Mouse (Mus musculus) forebrain, embryonic 11.5 days (tissue): Measurements from ENCODE around the gene Slc25a51. TPM values are rescaled to one million over a fixed set of nuclear protein-coding genes. Genes with fewer than 3 reads are reported as not detected.
"Not testable (repeated sequence)": the region's sequence is repeated elsewhere in the genome, so short reads cannot be mapped to it uniquely, and the experiment has no call there.

Source experiments
- ATAC-seq: fragments of 200-750 bp; cut with Nextera tagmentation; replicated peaks from 2 replicates; pipeline ENCODE4 v1.8.0; 2017; ENCODE audit warnings: moderate TSS enrichment; ENCODE audit not compliant: low FRiP score
- DNase-seq: peaks from one replicate; pipeline ENCODE4 v3.0.0-alpha.2; 2017; ENCODE audit warnings: low spot score
- H3K27ac ChIP-seq: fragments of 300-500 bp; sonication (generic); 2 replicates; pipeline ENCODE4 v1.5.1; 2014; ENCODE audit warnings: low read depth, low read length
- H3K27me3 ChIP-seq: fragments of 300-500 bp; sonication (generic); 2 replicates; pipeline ENCODE4 v1.6.1; 2014; ENCODE audit warnings: mild to moderate bottlenecking, low read length, mixed read lengths; ENCODE audit not compliant: control insufficient read depth, insufficient read depth
- H3K36me3 ChIP-seq: fragments of 300-500 bp; sonication (generic); 2 replicates; pipeline ENCODE4 v1.6.1; 2014; ENCODE audit warnings: mild to moderate bottlenecking, low read length, moderate library complexity, mixed read lengths; ENCODE audit not compliant: control insufficient read depth, insufficient read depth
- H3K4me1 ChIP-seq: fragments of 300-500 bp; sonication (generic); replicated peaks from 2 replicates; pipeline ENCODE4 v1.6.1; 2014; ENCODE audit warnings: low read length, mixed read lengths; ENCODE audit not compliant: control insufficient read depth, insufficient read depth
- H3K4me2 ChIP-seq: fragments of 300-500 bp; sonication (generic); 2 replicates; pipeline ENCODE4 v1.6.1; 2014; ENCODE audit warnings: low read depth, mild to moderate bottlenecking, low read length, moderate library complexity, mixed read lengths; ENCODE audit not compliant: severe bottlenecking
- H3K4me3 ChIP-seq: fragments of 300-500 bp; sonication (generic); 2 replicates; pipeline ENCODE4 v1.5.1; 2014; ENCODE audit warnings: low read depth, low read length
- H3K9ac ChIP-seq: fragments of 300-500 bp; sonication (generic); 2 replicates; pipeline ENCODE4 v1.6.1; 2014; ENCODE audit warnings: low read length
- H3K9me3 ChIP-seq: fragments of 300-500 bp; sonication (generic); 2 replicates; pipeline ENCODE4 v1.6.1; 2016; ENCODE audit warnings: low read length, mixed read lengths; ENCODE audit not compliant: control insufficient read depth
- WGBS: fragments of 180-500 bp; shearing (Covaris S2); extraction: QIAGEN DNeasy Blood & Tissue Kit; methylation state at CpG from one replicate; pipeline ENCODE4 v1.1.7; 2014; 5-methylcytosine and 5-hydroxymethylcytosine counted together
- polyA plus RNA-seq: library from polyadenylated mRNA; unstranded; fragments of >200 nt; fragmentation: Nextera tagmentation; extraction: Ambion mirVana; gene quantifications from 2 replicates; pipeline ENCODE4 v1.2.1, GENCODE M21; 2014

Slc25a51 gene
- polyA plus RNA-seq, 1 experiment from 2014 or later: 87.0 TPM

GRCm38 (mm10) chr4:45402281-45402680, 6.3 kb downstream of the Slc25a51 start:
- H3K4me3 ChIP-seq: no peak overlapping the region
- WGBS: 98% methylated on average over 4 of the region's 4 CpGs
- no peak overlapping the region for H3K9ac ChIP-seq
- no peak overlapping the region for H3K4me2 ChIP-seq
- H3K9me3 ChIP-seq: no peaks in the 10 kb centered on the region
- no peaks in the 10 kb centered on the region for H3K27me3 ChIP-seq
- no peak for DNase-seq
- no peak for ATAC-seq
- H3K4me1 ChIP-seq: peaks cover 8% of the 10 kb centered on the region
- peaks cover 15% of the 10 kb centered on the region for H3K36me3 ChIP-seq
- H3K27ac ChIP-seq: no peak overlapping the region

- H3K27ac ChIP-seq: no peak overlapping the region
- no peak overlapping the region for H3K4me2 ChIP-seq
- H3K4me3 ChIP-seq: no peak overlapping the region
- no peaks in the 10 kb centered on the region for H3K9me3 ChIP-seq
- ATAC-seq (no peak), DNase-seq (no peak)
- 95% methylated on average over 45 of the region's 45 CpGs for WGBS
- no peaks in the 10 kb centered on the region for H3K4me1 ChIP-seq
- H3K9ac ChIP-seq: no peak overlapping the region
- no peaks in the 10 kb centered on the region for H3K27me3 ChIP-seq
- peaks cover 15% of the 10 kb centered on the region for H3K36me3 ChIP-seq
These were observed 8.9 kb downstream of the Slc25a51 start for GRCm38 (mm10) chr4:45399421-45400210.

- H3K36me3 ChIP-seq: peaks cover 13% of the 10 kb centered on the region
- H3K27ac ChIP-seq, ATAC-seq, H3K4me1 ChIP-seq, DNase-seq, H3K27me3 ChIP-seq, H3K9me3 ChIP-seq, H3K4me2 ChIP-seq, H3K9ac ChIP-seq, H3K4me3 ChIP-seq: not testable (repeated sequence)
- 88% methylated on average over 5 of the region's 5 CpGs for WGBS
These were observed 10.3 kb downstream of the Slc25a51 start for GRCm38 (mm10) chr4:45398315-45398714.

- H3K36me3 ChIP-seq, H3K4me1 ChIP-seq, H3K27ac ChIP-seq, ATAC-seq, H3K4me2 ChIP-seq, H3K4me3 ChIP-seq, H3K27me3 ChIP-seq, H3K9ac ChIP-seq, H3K9me3 ChIP-seq, DNase-seq: not testable (repeated sequence)
- WGBS: 87% methylated on average over 5 of the region's 6 CpGs
These were observed 12.4 kb downstream of the Slc25a51 start for GRCm38 (mm10) chr4:45396211-45396610.

- no peaks in the 10 kb centered on the region for H3K27me3 ChIP-seq
- no peak overlapping the region for H3K4me3 ChIP-seq
- no peaks in the 10 kb centered on the region; the same call in 1 of the 2 replicates for H3K4me1 ChIP-seq
- DNase-seq (no peak), ATAC-seq (no peak)
- H3K4me2 ChIP-seq: no peak overlapping the region
- H3K9ac ChIP-seq: no peak overlapping the region
- H3K9me3 ChIP-seq: no peaks in the 10 kb centered on the region
- 87% methylated on average over 5 of the region's 5 CpGs for WGBS
- peaks cover 1% of the 10 kb centered on the region; the same call in 1 of the 2 replicates for H3K36me3 ChIP-seq
- no peak overlapping the region for H3K27ac ChIP-seq
These were observed 14.9 kb downstream of the Slc25a51 start for GRCm38 (mm10) chr4:45393658-45394057.

GRCm38 (mm10) chr4:45392994-45393393, 15.6 kb downstream of the Slc25a51 start:
- Histone ChIP-seq H3K9ac (no peak overlapping the region), H3K4me3 (no peak overlapping the region), H3K4me2 (no peak overlapping the region), H3K4me1 (no peaks in the 10 kb centered on the region; the same call in 1 of the 2 replicates), H3K36me3 (no peaks in the 10 kb centered on the region; the same call in 1 of the 2 replicates), H3K27ac (no peak overlapping the region), H3K27me3 (no peaks in the 10 kb centered on the region), H3K9me3 (no peaks in the 10 kb centered on the region)
- ATAC-seq (no peak), DNase-seq (no peak)
- WGBS: 87% methylated on average over 8 of the region's 8 CpGs

GRCm38 (mm10) chr4:45392572-45392971, 16.0 kb downstream of the Slc25a51 start:
- no peak overlapping the region for H3K9ac ChIP-seq
- no peaks in the 10 kb centered on the region for H3K27me3 ChIP-seq
- no peak overlapping the region for H3K4me2 ChIP-seq
- no peak overlapping the region for H3K4me3 ChIP-seq
- no peaks in the 10 kb centered on the region; the same call in 1 of the 2 replicates for H3K4me1 ChIP-seq
- H3K36me3 ChIP-seq: no peaks in the 10 kb centered on the region
- H3K9me3 ChIP-seq: no peaks in the 10 kb centered on the region
- DNase-seq: no peak
- 81% methylated on average over 11 of the region's 11 CpGs for WGBS
- no peak overlapping the region for H3K27ac ChIP-seq
- ATAC-seq: no peak

GRCm38 (mm10) chr4:45392099-45392498, 16.5 kb downstream of the Slc25a51 start:
- Histone ChIP-seq H3K4me3 (no peak overlapping the region), H3K27me3 (no peaks in the 10 kb centered on the region), H3K9ac (no peak overlapping the region), H3K9me3 (no peaks in the 10 kb centered on the region), H3K4me2 (no peak overlapping the region), H3K27ac (no peak overlapping the region), H3K36me3 (no peaks in the 10 kb centered on the region), H3K4me1 (no peaks in the 10 kb centered on the region; the same call in 1 of the 2 replicates)
- DNase-seq: no peak
- 72% methylated on average over 4 of the region's 4 CpGs for WGBS
- ATAC-seq: no peak

GRCm38 (mm10) chr4:45387296-45387695, 21.3 kb downstream of the Slc25a51 start:
- H3K36me3 ChIP-seq, H3K4me2 ChIP-seq, H3K4me1 ChIP-seq, H3K27ac ChIP-seq, H3K4me3 ChIP-seq, H3K9ac ChIP-seq, H3K27me3 ChIP-seq, DNase-seq, ATAC-seq, H3K9me3 ChIP-seq: not testable (repeated sequence)
- 92% methylated on average over 5 of the region's 5 CpGs for WGBS
